Mouse (Mus musculus) gastrocnemius, postnatal 14 days (tissue): ENCODE results near the gene Lat. TPM values are rescaled to one million over a fixed set of nuclear protein-coding genes. Genes with fewer than 3 reads are reported as not detected.
"Not testable (repeated sequence)": the region's sequence is repeated elsewhere in the genome, so short reads cannot be mapped to it uniquely, and the experiment has no call there.

ENCODE experiments used
- DNase-seq: peaks from one replicate; pipeline ENCODE4 v3.0.0; 2021; ENCODE audit warnings: mixed read lengths
- intact Hi-C: fragments of 180-260 bp; cut with DNase I; formaldehyde crosslinking; loops from one replicate; pipeline ENCODE4 v1.15.1; 2025; ENCODE audit warnings: low total_unique reads
- long read RNA-seq, 2 experiments: library from polyadenylated mRNA; stranded (forward); transcript quantifications; one replicate each; pipeline ENCODE4 v2.0.0; 2021
- total RNA-seq, 2 experiments: library from RNA; stranded (reverse); gene quantifications; 2 replicates each; pipeline ENCODE4 v1.2.3; 2021

Gene Lat
- under 1 TPM; 0.25 to 0.33 TPM for total RNA-seq
- long read RNA-seq, experiment 1, result 0 reads
- long read RNA-seq, experiment 2, result 0 reads

GRCm38 (mm10) chr7:126369393-126369792 is at the start of gene Lat:
Gene Lat (minus strand): TSS chr7:126369570.
- DNase-seq, result no peak
- intact Hi-C loops, result no loop called here

- no peak for DNase-seq
- intact Hi-C loops, result no loop called here
These were observed 49.1 kb upstream of the Lat start for GRCm38 (mm10) chr7:126418496-126418895.

DNA sequence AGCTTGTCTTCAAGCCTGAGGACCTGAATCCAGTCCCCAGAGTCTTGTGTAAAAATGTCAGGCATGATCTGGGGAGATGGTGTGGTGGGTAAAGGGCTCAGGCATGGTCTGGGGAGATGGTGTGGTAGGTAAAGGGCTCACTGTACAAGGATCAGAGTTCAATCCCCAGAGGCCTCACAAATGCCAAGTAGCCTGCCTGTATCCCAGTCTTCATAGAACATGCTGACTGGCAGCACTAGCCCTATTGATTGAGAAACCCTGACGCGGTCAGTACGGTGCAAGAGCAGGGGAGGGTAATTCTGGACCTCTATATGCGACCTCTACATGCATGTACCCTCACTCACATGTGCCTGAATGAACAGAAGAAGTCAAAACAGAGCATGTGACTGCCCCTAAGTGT is 48.2 kb upstream of the Lat start:
- intact Hi-C loops, result no loop called here
- DNase-seq, result no peak

DNA sequence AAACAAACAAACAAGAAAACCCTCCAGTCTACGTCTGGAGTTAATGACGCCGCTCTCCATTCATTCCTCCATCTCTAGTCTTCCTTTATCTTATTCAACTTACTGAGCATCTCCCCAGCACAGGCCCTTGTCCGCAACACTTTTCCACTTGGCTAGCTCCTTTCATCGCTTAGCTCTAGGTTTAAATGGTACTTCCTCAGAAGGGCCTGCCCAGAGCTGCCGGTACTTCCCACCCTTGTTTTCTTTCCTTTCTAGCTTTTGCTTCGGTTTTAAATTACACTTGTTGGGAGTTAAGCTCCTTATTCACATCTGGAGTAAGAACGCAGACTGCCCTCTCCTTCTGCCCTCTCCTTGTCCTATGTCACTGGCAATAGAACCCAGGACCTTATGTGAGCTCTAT is 47.7 kb upstream of the Lat start:
- intact Hi-C loops, result no loop called here

GRCm38 (mm10) chr7:126416615-126417014 is 47.2 kb upstream of the Lat start:
- no peak for DNase-seq
- intact Hi-C loops, result no loop called here

More for the DNA sequence above, 47.7 kb upstream of the Lat start:
- no peak for DNase-seq

- intact Hi-C loops, result no loop called here
- DNase-seq, result no peak
These were observed 45.4 kb upstream of the Lat start, which contains the start of gene Cd19 for GRCm38 (mm10) chr7:126414725-126415124. Gene Cd19 (minus strand): TSS chr7:126414889.

GRCm38 (mm10) chr7:126411061-126411460 is 41.7 kb upstream of the Lat start:
- DNase-seq, result no peak
- intact Hi-C loops, result no loop called here

GRCm38 (mm10) chr7:126408686-126409085 is 39.3 kb upstream of the Lat start:
- intact Hi-C loops, result no loop called here
- no peak for DNase-seq

DNA sequence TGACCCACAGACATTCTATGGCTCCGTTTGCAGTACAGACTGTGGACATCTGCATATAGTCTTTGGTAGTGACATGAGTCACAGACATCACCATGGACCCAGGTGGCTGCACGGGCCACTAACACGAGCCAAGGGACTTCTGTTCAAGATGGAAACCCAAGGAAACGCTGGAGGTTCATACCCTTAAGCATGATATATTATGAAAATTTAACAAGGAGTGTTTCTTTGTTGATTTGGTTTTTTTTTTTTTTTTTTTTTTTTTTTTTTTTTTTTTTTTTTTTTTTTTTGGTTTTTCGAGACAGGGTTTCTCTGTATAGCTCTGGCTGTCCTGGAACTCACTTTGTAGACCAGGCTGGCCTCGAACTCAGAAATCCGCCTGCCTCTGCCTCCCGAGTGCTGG is 33.1 kb upstream of the Lat start:
- DNase-seq, result not testable (repeated sequence)
- intact Hi-C loops, result loop anchor here (5.0 kb wide), 1 partner anchor 125 kb away; no protein-coding TSS in a partner anchor

DNA sequence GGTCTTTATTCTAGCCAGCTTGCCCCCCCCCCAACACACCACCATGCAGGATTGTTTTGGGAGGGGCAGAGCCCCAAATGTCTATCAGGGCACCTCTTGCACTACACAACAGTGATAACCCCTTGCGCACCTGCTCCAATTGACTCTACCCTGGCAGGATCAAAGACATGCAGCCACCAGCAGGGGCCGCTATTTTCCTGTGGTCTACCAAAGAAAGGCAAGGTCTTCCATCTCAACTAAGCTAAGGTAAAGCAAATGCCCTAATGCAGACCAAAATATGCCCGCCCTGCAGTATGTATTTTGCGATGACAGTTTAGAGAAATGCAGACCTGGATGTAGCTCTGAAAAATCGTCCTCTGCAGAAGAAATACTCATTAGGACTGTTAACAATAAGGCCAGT is 30.2 kb upstream of the Lat start:
- DNase-seq, result peak; percentile 81
- intact Hi-C loops, result loop anchor here (5.0 kb wide), 1 partner anchor 83 kb away; no protein-coding TSS in a partner anchor

DNA sequence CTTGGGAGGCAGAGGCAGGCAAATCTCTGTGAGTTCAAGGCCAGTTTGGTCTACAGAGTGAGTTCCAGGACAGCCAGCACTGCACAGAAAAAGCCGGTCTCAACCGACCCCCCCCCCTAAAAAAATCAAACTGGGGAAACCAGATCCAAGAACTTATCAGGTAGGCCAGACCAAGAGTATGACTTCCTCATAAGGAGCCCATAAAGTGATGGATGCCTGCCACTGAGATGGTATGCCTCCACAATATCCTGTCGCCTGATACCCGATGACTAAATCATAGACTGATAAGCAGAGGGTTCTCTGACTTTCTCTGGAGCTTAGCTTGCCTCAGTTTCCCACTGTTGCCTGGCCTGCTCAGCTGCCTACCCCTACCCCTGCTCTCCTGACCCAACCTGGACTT is 28.5 kb upstream of the Lat start:
- no peak for DNase-seq

DNA sequence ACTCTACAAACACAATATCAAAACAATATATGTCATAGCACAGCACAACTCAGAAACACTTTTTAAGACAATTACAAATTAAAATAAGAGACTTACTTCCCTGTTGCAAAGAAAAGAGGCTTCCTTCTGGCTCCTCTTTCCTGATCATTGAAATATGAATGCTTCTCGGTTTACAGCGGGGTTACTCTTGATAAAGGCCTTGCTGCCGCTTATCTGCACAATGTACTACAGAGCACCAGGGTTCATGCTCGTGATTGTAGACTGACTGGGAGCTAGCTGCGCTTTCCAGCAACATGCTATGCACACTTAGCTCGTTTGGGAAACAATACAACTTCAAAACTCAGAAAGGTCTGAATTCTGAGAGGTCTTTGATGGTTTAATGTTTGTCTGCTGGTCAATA is 27.9 kb upstream of the Lat start:
- DNase-seq, result no peak
- intact Hi-C loops, result loop anchor here (5.0 kb wide), 1 partner anchor 85 kb away; no protein-coding TSS in a partner anchor

More for the DNA sequence above, 28.5 kb upstream of the Lat start:
- intact Hi-C loops, result loop anchor here (5.0 kb wide), 1 partner anchor 84 kb away; no protein-coding TSS in a partner anchor

- DNase-seq, result peak; percentile 86
- intact Hi-C loops, result loop anchor here (5.0 kb wide), 1 partner anchor 86 kb away; no protein-coding TSS in a partner anchor
These were observed 27.1 kb upstream of the Lat start, which contains the start of gene Nfatc2ip for GRCm38 (mm10) chr7:126396298-126397119. Gene Nfatc2ip (minus strand): TSS chr7:126396737.

GRCm38 (mm10) chr7:126392086-126392884 is 22.9 kb upstream of the Lat start:
- intact Hi-C loops, DNase-seq: not testable (repeated sequence)

GRCm38 (mm10) chr7:126388185-126388584 is 18.8 kb upstream of the Lat start:
- DNase-seq, result no peak
- intact Hi-C loops, result no loop called here

- no peak for DNase-seq
- intact Hi-C loops, result no loop called here
These were observed 14.2 kb upstream of the Lat start for GRCm38 (mm10) chr7:126383565-126383964.

- intact Hi-C loops, result loop anchor here (5.0 to 10.0 kb wide), 2 partner anchors 50 to 113 kb away; no protein-coding TSS in a partner anchor
These were observed 8.1 kb upstream of the Lat start, which contains the start of gene Spns1 for GRCm38 (mm10) chr7:126377278-126378158. Gene Spns1 (minus strand): TSS chr7:126377450.

DNA sequence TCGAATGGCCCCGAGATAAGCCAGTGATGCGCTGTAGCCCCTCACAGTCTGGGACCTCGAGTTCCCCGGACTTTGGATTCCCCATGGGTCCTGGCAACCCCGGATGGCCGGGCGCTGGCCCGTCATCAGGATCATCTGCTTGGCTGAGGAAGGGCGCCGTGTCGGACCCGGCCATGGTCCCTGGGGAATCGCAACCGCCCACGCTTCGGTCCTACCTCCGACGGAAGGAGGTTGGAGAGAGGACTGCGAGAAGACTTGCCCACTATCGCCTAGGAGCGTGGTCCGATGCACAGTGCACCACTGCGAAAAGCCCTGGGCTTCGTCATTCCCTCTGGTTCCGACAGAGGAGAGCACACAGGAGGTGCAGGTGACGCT is 7.5 kb upstream of the Lat start:
- no peak for DNase-seq
- intact Hi-C loops, result loop anchor here (5.0 to 10.0 kb wide), 2 partner anchors 50 to 112 kb away; no protein-coding TSS in a partner anchor

More at GRCm38 (mm10) chr7:126377278-126378158, 8.1 kb upstream of the Lat start, which contains the start of gene Spns1:
- peak; percentile 94 for DNase-seq

GRCm38 (mm10) chr7:126375012-126375411 is 5.6 kb upstream of the Lat start:
- intact Hi-C loops, result loop anchor here (5.0 to 10.0 kb wide), 2 partner anchors 48 to 110 kb away; no protein-coding TSS in a partner anchor
- DNase-seq, result no peak
